Mouse (Mus musculus) left cerebral cortex, adult 18-20 months (tissue): Measurements from ENCODE around the gene Nup133. TPM values are rescaled to one million over a fixed set of nuclear protein-coding genes. Genes with fewer than 3 reads are reported as not detected.

Experiments used
- DNase-seq, 2 experiments: peaks; one replicate each; pipeline ENCODE4 v3.0.0; 2021 to 2022; ENCODE audit warnings: low spot score in 2 of 2, mixed read lengths in 1 of 2
- total RNA-seq, 2 experiments: library from RNA; stranded (reverse); gene quantifications; 2 replicates each; pipeline ENCODE4 v1.2.3; 2021

Nup133 gene
- total RNA-seq, 2 experiments from 2014 or later: 21.7 to 23.5 TPM

- DNase-seq: peak; percentile 31 to 37
Observed at GRCm38 (mm10) chr8:123891271-123891670, 57.8 kb downstream of the Nup133 start.

- DNase-seq: no peak
Observed at GRCm38 (mm10) chr8:123889797-123890196, 59.3 kb downstream of the Nup133 start.

DNA sequence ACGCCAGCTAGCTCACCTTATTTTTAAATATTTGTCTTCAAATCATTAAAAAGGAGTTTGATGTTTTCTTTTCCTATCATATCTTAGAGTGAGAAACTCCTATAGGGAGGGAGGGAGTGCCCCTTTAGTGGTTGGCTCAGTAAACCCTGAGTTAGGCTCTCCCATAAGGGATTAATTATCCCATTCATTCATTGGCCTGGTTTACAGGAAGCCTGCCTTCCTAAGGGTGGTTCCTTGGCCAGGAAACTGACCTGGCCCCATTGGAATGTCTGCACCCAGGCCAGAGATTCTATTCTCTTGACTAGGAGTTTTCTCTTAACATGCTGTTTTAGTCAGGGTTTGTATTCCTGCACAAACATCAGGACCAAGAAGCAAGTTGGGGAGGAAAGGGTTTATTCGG, 61.1 kb downstream of the Nup133 start:
- no peak for DNase-seq

- DNase-seq: no peak
Observed at GRCm38 (mm10) chr8:123887163-123887562, 61.9 kb downstream of the Nup133 start.

DNA sequence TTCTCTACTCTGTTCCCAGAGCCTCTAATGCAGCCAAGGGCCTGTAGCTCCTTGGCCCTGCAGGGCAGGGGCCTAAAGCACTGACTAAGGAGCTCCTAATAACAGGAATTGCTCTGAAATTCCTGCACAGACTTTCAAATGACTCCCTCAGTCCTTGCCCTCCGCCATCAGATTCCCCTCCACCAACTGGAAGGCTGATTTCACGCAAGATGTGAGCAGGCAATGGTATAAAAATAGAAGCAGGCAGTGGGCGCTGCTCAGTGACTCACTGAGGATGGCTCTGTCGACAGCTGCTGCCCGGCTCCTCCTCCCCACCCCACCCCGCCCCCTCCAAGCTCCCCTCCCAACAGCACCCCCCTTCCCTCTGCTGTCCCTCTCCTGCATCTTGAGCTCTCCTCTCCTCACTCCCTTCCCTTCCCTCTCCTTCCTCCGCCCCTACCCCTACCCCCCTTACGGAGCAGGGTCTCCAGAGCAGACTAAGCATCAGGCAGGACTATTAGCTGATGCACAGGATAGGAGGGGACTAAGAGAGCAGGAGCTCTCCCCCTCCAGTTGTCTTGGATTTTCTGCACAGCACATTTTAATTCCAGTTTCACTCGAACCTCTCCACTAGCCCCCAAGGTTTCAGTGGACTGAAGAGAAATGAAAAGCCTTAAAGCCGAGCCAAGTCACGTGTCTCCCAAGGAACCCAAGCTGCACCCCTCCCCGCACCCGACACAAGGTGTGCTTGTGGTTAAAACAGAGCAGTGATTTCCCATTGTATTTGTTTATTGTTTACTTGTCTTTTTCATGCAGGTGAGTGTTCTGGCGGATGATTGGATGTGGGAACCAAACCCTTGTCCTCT, 64.1 kb downstream of the Nup133 start:
- DNase-seq: peak; percentile 73 to 83

DNA sequence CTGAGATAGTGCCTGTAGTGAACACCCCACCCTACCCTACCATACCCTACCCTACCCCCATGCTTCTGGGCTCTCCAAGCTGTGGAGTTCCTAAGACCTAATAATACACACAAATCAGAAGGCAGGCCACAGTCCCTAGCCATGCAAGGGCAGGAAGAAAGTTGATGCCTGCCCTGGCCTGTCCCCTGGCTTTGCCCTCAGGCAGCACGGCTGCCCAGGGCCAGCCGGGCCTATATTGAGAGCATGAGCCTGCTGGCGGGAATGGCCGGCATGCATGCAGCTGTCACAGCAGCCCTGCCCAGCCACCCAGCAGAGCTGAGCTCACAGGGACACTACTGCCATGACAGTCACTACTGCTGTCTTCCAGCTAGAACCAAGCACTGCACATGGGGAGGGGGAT, 66.0 kb downstream of the Nup133 start:
- DNase-seq: no peak

DNA sequence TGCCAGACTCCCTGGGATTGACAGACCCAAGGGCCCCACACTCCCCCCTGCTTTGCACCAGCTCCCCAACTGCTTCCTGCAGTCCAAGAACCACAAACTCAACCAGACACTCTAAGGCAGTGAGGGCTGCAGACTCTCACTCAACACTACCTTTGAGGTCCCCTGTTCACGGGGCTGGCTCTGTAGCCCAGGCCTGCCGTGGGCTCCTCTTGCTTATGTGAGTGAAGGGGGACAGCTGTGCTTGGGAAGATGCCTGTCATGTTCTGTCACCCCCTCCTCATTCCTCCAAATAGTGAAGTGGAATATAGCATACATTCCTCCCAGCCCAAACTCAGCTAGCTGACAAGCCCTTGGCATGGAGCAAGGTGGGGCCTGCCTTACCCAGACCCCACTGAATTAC, 66.7 kb downstream of the Nup133 start:
- no peak for DNase-seq

DNA sequence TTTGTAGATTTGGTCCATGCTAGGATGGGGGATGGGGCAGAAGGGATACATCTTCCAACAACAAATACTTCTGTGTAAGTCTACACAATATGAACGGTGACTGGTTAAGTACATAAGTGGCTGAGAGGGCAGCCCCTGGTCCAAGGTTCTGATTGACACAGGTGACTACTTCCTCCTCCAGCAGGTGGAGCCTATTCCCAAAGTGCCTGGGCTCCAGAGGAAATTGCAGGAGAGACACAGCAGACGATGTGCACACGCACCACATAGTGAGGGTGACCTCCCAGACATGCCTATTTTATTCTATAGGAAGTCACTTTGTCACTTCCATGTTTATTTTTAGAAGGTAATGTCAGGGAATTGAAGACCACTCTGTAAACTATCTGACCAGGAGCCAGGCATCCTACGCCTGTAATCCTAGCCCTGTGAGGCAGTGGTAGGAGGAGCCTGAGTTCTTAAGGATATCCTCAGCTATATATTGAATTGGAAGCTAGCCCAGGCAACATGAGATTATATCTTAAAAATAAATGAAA, 68.2 kb downstream of the Nup133 start:
- DNase-seq: no peak

DNA sequence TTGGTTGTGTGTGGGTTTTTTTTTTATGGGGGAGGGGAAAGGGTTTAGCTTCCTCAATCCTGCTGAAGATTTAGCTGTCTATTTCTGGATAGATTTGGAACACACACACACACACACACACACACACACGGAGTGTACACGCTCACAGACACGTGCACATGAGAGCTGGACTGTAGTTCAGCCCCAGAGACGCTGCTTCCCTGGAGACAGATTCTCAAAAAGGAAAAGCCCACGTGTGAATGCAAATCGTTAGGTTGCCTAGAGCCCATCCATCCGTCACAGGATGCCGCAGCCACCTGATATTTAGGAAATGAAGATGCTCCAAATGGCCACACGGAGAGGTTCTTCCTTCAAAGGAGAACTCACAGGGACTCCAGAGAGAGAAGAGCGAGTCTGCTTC, 68.8 kb downstream of the Nup133 start:
- peak; percentile 68 to 77 for DNase-seq

DNA sequence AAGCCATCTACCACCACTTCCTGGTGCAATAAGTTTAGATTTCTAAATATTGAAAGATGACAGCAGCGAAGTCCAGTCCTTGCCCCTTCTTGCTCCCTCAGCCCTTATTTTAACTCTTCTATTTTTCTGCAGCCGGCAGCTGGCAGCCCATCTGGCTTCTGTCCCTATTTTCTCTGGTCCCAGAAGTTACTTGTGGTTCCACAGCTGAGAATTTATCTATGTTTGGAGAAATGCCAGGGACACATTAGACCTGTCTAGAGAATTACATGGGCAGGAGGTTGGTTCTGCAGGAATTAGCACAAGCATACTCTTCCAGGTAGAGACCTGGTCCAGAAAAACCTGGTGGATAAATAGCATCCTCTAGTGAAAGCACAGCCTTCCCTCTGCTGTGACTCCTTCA, 71.2 kb downstream of the Nup133 start:
- peak in 1 of 2 experiments; percentile 35 for DNase-seq

GRCm38 (mm10) chr8:123874324-123874723, 74.7 kb downstream of the Nup133 start:
- peak; percentile 47 to 69 for DNase-seq

DNA sequence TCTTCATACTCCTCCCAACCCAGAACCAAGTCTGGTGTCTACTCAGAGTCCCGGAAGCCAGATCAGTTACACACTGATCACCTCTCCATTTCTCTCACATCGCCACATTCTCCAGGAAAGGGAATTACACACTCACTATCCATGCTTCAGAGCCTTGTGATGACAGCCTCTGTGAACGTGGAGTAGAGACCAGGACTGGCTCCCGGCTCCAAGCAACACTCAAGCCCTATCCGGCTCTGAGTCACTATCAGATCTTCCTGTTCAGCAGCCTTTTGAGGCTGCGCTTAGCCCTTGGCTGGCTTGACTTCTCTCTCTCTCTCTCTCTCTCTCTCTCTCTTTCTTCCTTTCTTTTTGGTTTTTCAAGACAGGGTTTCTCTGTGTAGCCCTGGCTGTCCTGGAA, 75.7 kb downstream of the Nup133 start:
- no peak for DNase-seq

DNA sequence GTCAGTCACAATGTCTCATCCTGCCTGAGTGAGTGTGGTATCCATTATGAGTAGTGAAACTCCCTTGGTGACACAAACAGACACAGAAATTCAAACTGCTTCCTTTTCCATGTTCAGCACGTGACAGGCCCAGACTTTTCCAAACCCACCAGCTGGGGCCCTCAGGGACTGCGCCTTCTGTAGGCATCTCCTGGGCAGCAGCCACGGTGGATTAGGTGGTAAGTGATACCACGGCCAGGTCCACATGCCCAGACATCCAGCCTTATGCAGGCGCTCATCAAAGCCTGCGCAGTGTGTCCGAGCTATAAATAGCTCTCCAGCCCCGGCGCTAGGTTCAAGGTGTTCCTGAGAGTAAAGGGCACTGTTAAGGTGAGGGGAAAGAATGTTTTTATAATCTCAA, 77.0 kb downstream of the Nup133 start:
- DNase-seq: no peak

DNA sequence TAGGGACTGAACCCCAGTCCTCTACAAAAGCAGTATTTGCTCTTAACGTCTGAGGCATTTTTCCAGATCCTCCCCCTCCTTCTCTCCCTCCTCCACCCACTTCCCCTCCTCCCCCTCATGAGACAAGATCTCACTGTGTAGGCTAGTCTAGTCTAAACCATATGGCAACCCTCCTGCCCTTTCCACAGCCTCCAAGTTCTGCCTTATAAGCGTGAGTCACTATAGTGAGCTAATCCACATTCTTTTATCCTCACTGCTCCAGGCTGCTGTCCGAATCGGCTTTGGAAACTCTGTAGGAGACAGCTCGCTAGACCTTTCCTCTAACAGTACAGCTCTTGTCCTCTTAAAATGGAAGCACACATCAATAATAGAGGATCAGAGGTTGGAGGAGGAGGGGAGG, 82.1 kb downstream of the Nup133 start:
- DNase-seq: no peak

DNA sequence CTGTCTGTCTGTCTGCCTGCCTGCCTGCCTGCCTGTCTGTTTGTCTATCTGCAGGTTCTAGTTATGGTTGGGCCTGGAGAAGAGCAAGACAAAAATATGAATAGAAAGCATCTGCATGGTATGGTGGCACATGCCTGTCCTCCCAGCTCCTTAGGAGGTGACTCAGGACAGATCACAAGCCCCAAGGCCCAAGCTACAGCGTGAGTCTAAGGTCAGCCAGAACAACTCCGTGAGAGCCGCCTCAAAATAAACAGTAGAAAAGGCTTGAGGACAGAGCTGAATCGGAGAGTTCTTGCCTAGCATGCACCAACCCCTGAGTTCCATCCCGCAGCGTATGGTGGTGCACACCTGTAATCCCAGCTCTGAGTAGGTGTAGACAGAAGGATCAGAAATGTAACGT, 83.3 kb downstream of the Nup133 start:
- DNase-seq: no peak

GRCm38 (mm10) chr8:123860386-123860785, 88.7 kb downstream of the Nup133 start:
- no peak for DNase-seq

DNA sequence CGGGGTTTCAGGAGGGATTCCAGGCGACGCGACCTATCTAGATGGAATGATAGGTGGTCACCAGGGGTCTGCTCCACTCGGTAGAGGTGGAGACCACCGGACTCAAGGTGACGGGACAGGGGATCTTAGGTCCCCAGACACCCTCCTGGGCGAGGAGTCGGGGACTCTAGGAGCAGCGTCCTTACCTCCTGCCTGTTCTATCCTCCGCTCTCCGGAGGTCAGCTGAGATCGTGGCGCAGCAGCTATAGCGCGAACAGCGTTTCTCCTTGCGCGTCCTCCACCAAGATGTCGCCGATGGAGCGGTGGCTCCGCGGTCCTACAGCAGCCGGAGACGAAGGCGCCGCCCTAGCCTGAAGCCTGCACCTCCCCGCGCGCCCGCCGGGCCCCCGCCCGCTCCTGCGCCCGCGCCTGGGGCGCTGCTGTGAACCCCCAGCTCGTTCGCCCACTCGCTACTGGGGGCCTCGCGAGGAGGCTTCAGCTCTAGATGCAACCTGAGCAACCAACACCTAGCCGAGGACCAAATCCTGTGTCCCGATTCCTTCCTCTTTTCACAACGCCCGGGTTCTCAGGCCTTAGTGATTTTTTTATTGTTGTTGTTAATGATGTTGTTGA, 89.3 kb downstream of the Nup133 start, which contains the start of gene Ccsap:
Gene Ccsap (minus strand): TSS at position 562 of the 612 bp plus-strand sequence.
- DNase-seq: peak; percentile 47 to 70

GRCm38 (mm10) chr8:123858941-123859647, 90.0 kb downstream of the Nup133 start:
- peak; percentile 88 to 93 for DNase-seq

DNA sequence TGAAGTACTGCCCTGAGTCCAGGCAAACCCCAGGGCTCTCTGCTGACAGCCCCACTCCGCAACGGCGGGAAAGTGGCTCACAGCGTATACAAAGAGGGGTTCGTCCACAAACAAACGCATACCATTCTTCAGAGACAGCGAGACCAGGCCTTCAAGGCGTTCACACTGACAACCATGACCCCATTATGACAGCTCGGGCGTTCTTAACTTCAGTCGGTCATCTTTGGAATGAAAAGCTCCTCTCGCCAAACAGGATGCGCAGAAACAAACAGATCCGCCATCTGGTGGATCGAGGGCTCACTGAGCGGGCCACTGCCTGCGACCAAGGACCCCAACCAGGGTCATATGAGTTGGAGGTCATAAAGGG, 90.5 kb downstream of the Nup133 start:
- DNase-seq: no peak

GRCm38 (mm10) chr8:123857361-123857760, 91.7 kb downstream of the Nup133 start:
- peak in 1 of 2 experiments; percentile 47 for DNase-seq

GRCm38 (mm10) chr8:123854733-123855475, 94.2 kb downstream of the Nup133 start:
- no peak for DNase-seq
